35 mouse cellular contexts compared by ENCODE assay signal in the genomic region with DNA sequence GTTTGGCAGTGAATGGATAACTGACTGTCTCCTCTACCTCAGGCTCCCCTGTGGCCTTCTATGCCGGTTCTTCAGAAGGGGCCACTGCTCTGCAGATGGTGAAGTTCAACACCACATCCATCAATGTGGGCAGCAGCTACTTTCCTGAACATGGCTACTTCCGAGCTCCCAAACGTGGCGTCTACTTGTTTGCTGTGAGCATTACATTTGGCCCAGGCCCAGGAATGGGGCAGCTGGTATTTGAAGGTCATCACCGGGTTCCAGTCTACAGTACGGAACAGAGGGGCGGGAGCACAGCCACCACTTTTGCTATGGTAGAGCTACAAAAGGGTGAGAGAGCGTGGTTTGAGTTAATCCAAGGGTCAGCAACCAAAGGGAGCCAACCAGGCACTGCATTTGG. TPM values are rescaled to one million over a fixed set of nuclear protein-coding genes. Genes with fewer than 3 reads are reported as not detected.
DNase-seq lines count a peak whose midpoint lies in the region; ATAC-seq and TF ChIP-seq lines count a peak whose summit lies in the region.
"Had no signal": no experiment of that assay in that cellular context is flagged by ENCODE, and none has a peak within 500 bp of the region (broad histone marks: within the 10 kb centered on the region; RNA-seq: fewer than 3 reads in every experiment).

No protein-coding gene starts in this region.

- H3K9me3 ChIP-seq in heart, embryonic 16.5 days (replicated peaks; ENCODE audit: control insufficient read depth, low read length), result no peaks in the 10 kb centered on the region
- no peaks in the 10 kb centered on the region for H3K9me3 ChIP-seq in liver, embryonic 16.5 days (replicated peaks; ENCODE audit: control insufficient read depth, low read length)
- no peaks in the 10 kb centered on the region for H3K9me3 ChIP-seq in liver, embryonic 12.5 days (replicated peaks)
- H3K9me3 ChIP-seq: embryonic facial prominence, embryonic 13.5 days; limb, embryonic 10.5 days; megakaryocyte, embryonic 14.5 days; midbrain, embryonic 13.5 days had no signal

- H3K4me1 ChIP-seq in heart, embryonic 16.5 days (ENCODE audit: control insufficient read depth, insufficient read depth, low read length), result peaks cover 11% of the 10 kb centered on the region
- H3K4me1 ChIP-seq in liver, embryonic 16.5 days (ENCODE audit: control insufficient read depth, low read depth, low read length), result no peaks in the 10 kb centered on the region
- H3K4me1 ChIP-seq in liver, embryonic 12.5 days, result no peaks in the 10 kb centered on the region
- H3K4me1 ChIP-seq: embryonic facial prominence, embryonic 13.5 days; limb, embryonic 10.5 days; megakaryocyte, embryonic 14.5 days; midbrain, embryonic 13.5 days had no signal

- peaks cover 33% of the 10 kb centered on the region for H3K36me3 ChIP-seq in heart, embryonic 16.5 days (ENCODE audit: control insufficient read depth, insufficient read depth)
- H3K36me3 ChIP-seq in liver, embryonic 16.5 days (ENCODE audit: control insufficient read depth, insufficient read depth), result no peaks in the 10 kb centered on the region
- H3K36me3 ChIP-seq in liver, embryonic 12.5 days, result peaks cover 4% of the 10 kb centered on the region; the same call in 1 of the 2 replicates

- DNase-seq in adrenal gland, adult 2 months, result peak; percentile 61
- DNase-seq in adrenal gland, adult 8-10 months, result no peak
- DNase-seq in heart, adult 18-20 months, result no peak
- DNase-seq in adrenal gland, postnatal 10 days, result peak; percentile 60
- DNase-seq in gastrocnemius, adult 2 months, result no peak
- DNase-seq: cerebellum, adult 8-10 months; cerebellum, postnatal 36 days; embryo, embryonic 11 days; gastrocnemius, postnatal 10 days; kidney, postnatal 25 days; liver; liver, postnatal 0 days; lung, postnatal 36 days; thymus, adult 18-20 months; thymus, postnatal 4 days had no signal

- WGBS in heart, embryonic 16.5 days, result 52% methylated on average over 8 of the region's 8 CpGs
- WGBS in liver, embryonic 16.5 days (ENCODE audit: insufficient replicate concordance), result 55% methylated on average over 8 of the region's 8 CpGs
- 65% methylated on average over 8 of the region's 8 CpGs for WGBS in liver, embryonic 12.5 days (ENCODE audit: insufficient replicate concordance)

- H3K27me3 ChIP-seq in heart, embryonic 16.5 days (ENCODE audit: control insufficient read depth, insufficient read depth, low read length), result no peaks in the 10 kb centered on the region
- H3K27me3 ChIP-seq in liver, embryonic 16.5 days (ENCODE audit: control insufficient read depth, insufficient read depth, low read depth, low read length), result no peaks in the 10 kb centered on the region
- no peaks in the 10 kb centered on the region for H3K27me3 ChIP-seq in liver, embryonic 12.5 days (replicated peaks)
- H3K27me3 ChIP-seq: embryonic facial prominence, embryonic 13.5 days; midbrain, embryonic 13.5 days had no signal

- H3K27ac ChIP-seq in heart, embryonic 16.5 days (ENCODE audit: low read length), result no peak overlapping the region; the same call in 1 of the 2 replicates
- H3K27ac ChIP-seq in liver, embryonic 16.5 days (ENCODE audit: low read length), result no peak overlapping the region
- no peak overlapping the region for H3K27ac ChIP-seq in liver, embryonic 12.5 days
- no peak overlapping the region for H3K27ac ChIP-seq in gastrocnemius, adult 2 months
- H3K27ac ChIP-seq: embryonic facial prominence, embryonic 13.5 days; hindbrain, embryonic 14.5 days; layer of hippocampus, adult 2 months; limb, embryonic 10.5 days; midbrain, embryonic 13.5 days had no signal

- 0 out of 2 replicates have a peak, but pooled peaks have one; percentile 39 for ATAC-seq in heart, embryonic 16.5 days (replicated peaks; ENCODE audit: extremely low read depth, insufficient read depth, low FRiP score)
- ATAC-seq in liver, embryonic 16.5 days (ENCODE audit: low read depth), result peak; percentile 53; the same call in 1 of the 2 replicates
- ATAC-seq in liver, embryonic 12.5 days, result no peak
- ATAC-seq: forebrain, embryonic 14.5 days; liver, postnatal 0 days; midbrain, embryonic 13.5 days had no signal

- no peak for TF ChIP-seq CTCF in gastrocnemius, adult 2 months (IDR thresholded peaks at IDR 0.05)

- no peak overlapping the region for H3K9ac ChIP-seq in heart, embryonic 16.5 days (ENCODE audit: low read length)
- no peak overlapping the region for H3K9ac ChIP-seq in liver, embryonic 16.5 days (ENCODE audit: low read depth, low read length)
- H3K9ac ChIP-seq in liver, embryonic 12.5 days, result no peak overlapping the region
- H3K9ac ChIP-seq: embryonic facial prominence, embryonic 13.5 days; hindbrain, embryonic 14.5 days; liver, postnatal 0 days; midbrain, embryonic 13.5 days had no signal

- intact Hi-C loops in gastrocnemius, adult 2 months (cut with DNase I), result no loop called here

- no peak overlapping the region for H3K4me3 ChIP-seq in heart, embryonic 16.5 days (ENCODE audit: low read length)
- no peak overlapping the region for H3K4me3 ChIP-seq in liver, embryonic 16.5 days (ENCODE audit: low read depth, low read length)
- no peak overlapping the region for H3K4me3 ChIP-seq in liver, embryonic 12.5 days
- no peak overlapping the region for H3K4me3 ChIP-seq in gastrocnemius, adult 2 months
- H3K4me3 ChIP-seq: embryonic facial prominence, embryonic 13.5 days; erythroblast, embryonic 14.5 days; layer of hippocampus, adult 2 months; limb, embryonic 10.5 days; megakaryocyte, embryonic 14.5 days; midbrain, embryonic 13.5 days had no signal

- no peak overlapping the region for H3K4me2 ChIP-seq in heart, embryonic 16.5 days (ENCODE audit: low read depth, low read length)
- H3K4me2 ChIP-seq in liver, embryonic 16.5 days (ENCODE audit: low read depth, low read length), result no peak overlapping the region
- no peak overlapping the region for H3K4me2 ChIP-seq in liver, embryonic 12.5 days
- H3K4me2 ChIP-seq: embryonic facial prominence, embryonic 13.5 days; hindbrain, embryonic 14.5 days; midbrain, embryonic 13.5 days had no signal

RNA-seq across cellular contexts. Expression of gene Mmrn2, which starts 27.6 kb away (rescaled TPM):
- 10 to 100 TPM; 26.5 to 42.4 TPM for total RNA-seq in adrenal gland, adult 2 months (2021)
- polyA plus RNA-seq in adrenal gland, adult 2 months (2012; rRNA removed), result 16.7 and 17.1 TPM in 2 replicates
- 10 to 100 TPM; 27.7 to 45.8 (median 39.9) TPM for total RNA-seq in adrenal gland, adult 8-10 months (2022)
- polyA plus RNA-seq in heart, embryonic 16.5 days (2015; fragmentation: Nextera tagmentation; extraction: Ambion mirVana), result 28.2 and 28.7 TPM in 2 replicates
- 10 to 100 TPM; 30.1 to 30.7 TPM for total RNA-seq in heart, adult 18-20 months (2021)
- 3.0 and 3.4 TPM in 2 replicates for polyA plus RNA-seq in liver, embryonic 16.5 days (2015; fragmentation: Nextera tagmentation; extraction: Ambion mirVana)
- polyA plus RNA-seq in liver, embryonic 12.5 days (2016; fragmentation: Nextera tagmentation; extraction: Ambion mirVana), result 3.5 and 3.7 TPM in 2 replicates
- 10 to 100 TPM; 25.2 to 34.6 TPM for total RNA-seq in adrenal gland, postnatal 10 days (2021)
- 10 to 100 TPM; 10.3 to 12.4 TPM for total RNA-seq in gastrocnemius, adult 2 months (2021)
- total RNA-seq: monocyte, adult 5-6 weeks; neutrophil, adult 5-6 weeks had no signal
- polyA plus RNA-seq: erythroblast, embryonic 14.5 days had no signal

RNA-seq across cellular contexts. Expression of gene Sncg, which starts 28.3 kb away (rescaled TPM):
- 10 to 100 TPM; 20.5 to 38.5 TPM for total RNA-seq in adrenal gland, adult 2 months (2021)
- polyA plus RNA-seq in adrenal gland, adult 2 months (2012; rRNA removed), result 26.1 and 33.8 TPM in 2 replicates
- 100 to 1,000 TPM in 1 of 4 experiments, 10 to 100 TPM in 3; 19.1 to 206 (median 82.2) TPM for total RNA-seq in adrenal gland, adult 8-10 months (2022)
- 2.3 and 3.7 TPM in 2 replicates for polyA plus RNA-seq in heart, embryonic 16.5 days (2015; fragmentation: Nextera tagmentation; extraction: Ambion mirVana)
- total RNA-seq in heart, adult 18-20 months (2021), result 10 to 100 TPM; 11.6 to 12.6 TPM
- 0.11 and 0.24 TPM in 2 replicates for polyA plus RNA-seq in liver, embryonic 16.5 days (2015; fragmentation: Nextera tagmentation; extraction: Ambion mirVana)
- 0.49 and 0.57 TPM in 2 replicates for polyA plus RNA-seq in liver, embryonic 12.5 days (2016; fragmentation: Nextera tagmentation; extraction: Ambion mirVana)
- total RNA-seq in adrenal gland, postnatal 10 days (2021), result 10 to 100 TPM; 44.7 to 50.3 TPM
- 1 to 10 TPM; 4.0 to 4.8 TPM for total RNA-seq in gastrocnemius, adult 2 months (2021)
- total RNA-seq: monocyte, adult 5-6 weeks; neutrophil, adult 5-6 weeks had no signal
- polyA plus RNA-seq: erythroblast, embryonic 14.5 days had no signal

RNA-seq across cellular contexts. Expression of gene Fam25c, which starts 47.6 kb away (rescaled TPM):
- not detected for total RNA-seq in adrenal gland, adult 2 months (2021)
- not detected in 2 replicates for polyA plus RNA-seq in adrenal gland, adult 2 months (2012; rRNA removed)
- not detected for total RNA-seq in adrenal gland, adult 8-10 months (2022)
- polyA plus RNA-seq in heart, embryonic 16.5 days (2015; fragmentation: Nextera tagmentation; extraction: Ambion mirVana), result not detected in 2 replicates
- total RNA-seq in heart, adult 18-20 months (2021), result not detected
- 0.35 and 0.57 TPM in 2 replicates for polyA plus RNA-seq in liver, embryonic 16.5 days (2015; fragmentation: Nextera tagmentation; extraction: Ambion mirVana)
- polyA plus RNA-seq in liver, embryonic 12.5 days (2016; fragmentation: Nextera tagmentation; extraction: Ambion mirVana), result not detected in 2 replicates
- 1 to 10 TPM; 2.3 to 4.2 TPM for total RNA-seq in adrenal gland, postnatal 10 days (2021)
- not detected for total RNA-seq in gastrocnemius, adult 2 months (2021)
- total RNA-seq: gastrocnemius, postnatal 10 days; layer of hippocampus, adult 2 months; layer of hippocampus, postnatal 25 days; monocyte, adult 5-6 weeks; neutrophil, adult 5-6 weeks had no signal
- polyA plus RNA-seq: brain, embryonic 14.5 days; erythroblast, embryonic 14.5 days; forebrain, embryonic 14.5 days; frontal cortex, adult 2 months; heart, embryonic 14.5 days; hindbrain, embryonic 14.5 days; intestine, embryonic 14.5 days; kidney, embryonic 14.5 days; limb, embryonic 10.5 days; midbrain, embryonic 13.5 days; spleen, adult 2 months had no signal

Comparison
In these comparisons a context has a peak if more than half of its experiments do, and no peak if none do; other contexts are left out.
1. DNase-seq: peak in adrenal gland, adult 2 months (single experiment) and adrenal gland, postnatal 10 days (single experiment); none in adrenal gland, adult 8-10 months (single experiment), heart, adult 18-20 months (0 of 2) and gastrocnemius, adult 2 months (single experiment).